Mouse (Mus musculus) stomach, postnatal 0 days (tissue): ENCODE results near the gene Shisa5.

ENCODE experiments used
- CTCF ChIP-seq: IDR thresholded peaks from 2 replicates; pipeline ENCODE4 v1.5.1; 2016; ENCODE audit warnings: antibody characterized with exemption, low read depth, mild to moderate bottlenecking, moderate library complexity
- EP300 ChIP-seq: optimal IDR thresholded peaks from 2 replicates; pipeline ENCODE3; 2016; ENCODE audit warnings: antibody characterized with exemption

- TF ChIP-seq CTCF (no peak), EP300 (no peak)
These were observed 47.9 kb upstream of the Shisa5 start for GRCm38 (mm10) chr9:108990462-108990820.
